Mouse (Mus musculus): ENCODE results near the gene Gng8. TPM values are rescaled to one million over a fixed set of nuclear protein-coding genes. Genes with fewer than 3 reads are reported as not detected.
A peak's percentile ranks its signal among the peaks of the same experiment; 100 is the strongest.

The Gng8 gene
- 1 to 10 TPM; 2.5 to 3.2 TPM for total RNA-seq (2021)

DNA sequence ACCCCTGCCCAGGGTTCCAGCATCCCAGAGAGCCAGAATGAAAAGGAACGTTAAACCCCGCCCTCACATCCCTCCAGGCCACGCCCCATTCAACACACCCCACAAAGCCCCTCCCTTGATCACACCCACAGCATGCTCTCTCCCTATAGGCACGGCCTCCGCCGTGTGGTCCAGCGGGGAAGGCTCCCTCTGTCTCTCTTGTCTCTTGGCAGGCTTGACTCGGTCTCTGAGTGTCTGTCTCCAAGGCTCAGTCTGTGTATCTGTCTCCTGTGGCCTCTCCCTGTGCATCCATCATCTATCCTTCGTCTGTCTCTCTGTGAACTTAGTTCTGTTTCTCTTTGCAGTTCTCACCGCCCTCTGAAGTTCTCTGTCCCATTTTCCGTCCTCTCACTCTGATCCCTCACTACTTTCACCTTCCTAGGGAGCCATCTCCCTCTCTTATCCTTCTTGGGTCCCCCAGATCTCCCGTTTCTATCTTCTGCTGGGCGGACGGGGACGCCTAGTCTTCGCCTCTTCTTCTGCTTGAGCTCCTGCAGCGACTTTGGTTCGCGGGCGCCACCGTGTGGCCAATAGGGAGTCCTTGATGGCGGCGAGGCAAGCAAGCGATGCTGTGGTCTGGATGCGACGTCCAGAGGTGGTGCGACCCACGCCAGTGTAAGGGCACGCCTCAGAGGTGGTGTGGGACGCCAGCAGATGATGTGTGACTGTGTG, at the start of gene Gng8:
Gene Gng8, plus strand, starts transcription at position 146 of the 711 bp plus-strand sequence.
- DNase-seq (ENCODE audit: extremely low spot score in 1 of 2, low spot score in 1 of 2) = peak; percentile 44 to 92

DNA sequence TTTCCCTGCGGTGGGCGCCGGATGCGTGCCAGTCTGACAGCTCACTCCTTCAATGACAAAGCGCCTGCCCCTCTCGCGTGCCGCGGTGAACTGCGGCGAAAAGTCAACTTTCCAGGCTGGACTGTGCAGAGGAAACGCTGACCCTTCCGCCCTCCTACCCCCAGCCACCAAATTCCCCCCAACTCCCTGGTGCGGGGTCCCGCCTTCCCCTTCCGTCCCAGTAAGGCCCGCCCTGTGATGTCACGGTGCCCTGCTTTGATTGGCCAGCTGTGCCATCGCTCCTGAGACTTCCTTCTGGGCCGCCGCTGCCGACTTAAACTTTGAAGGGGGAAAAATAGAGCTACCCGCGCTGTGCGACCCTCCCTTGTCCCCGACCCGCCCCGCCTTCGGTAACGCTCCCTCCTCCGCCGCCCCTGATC, 48.9 kb upstream of the Gng8 start, which contains the start of gene Prkd2:
Gene Prkd2, plus strand, starts transcription at position 258 of the 419 bp plus-strand sequence.
- DNase-seq (ENCODE audit: extremely low spot score in 1 of 2, low spot score in 1 of 2) = peak; percentile 82 to 85

DNA sequence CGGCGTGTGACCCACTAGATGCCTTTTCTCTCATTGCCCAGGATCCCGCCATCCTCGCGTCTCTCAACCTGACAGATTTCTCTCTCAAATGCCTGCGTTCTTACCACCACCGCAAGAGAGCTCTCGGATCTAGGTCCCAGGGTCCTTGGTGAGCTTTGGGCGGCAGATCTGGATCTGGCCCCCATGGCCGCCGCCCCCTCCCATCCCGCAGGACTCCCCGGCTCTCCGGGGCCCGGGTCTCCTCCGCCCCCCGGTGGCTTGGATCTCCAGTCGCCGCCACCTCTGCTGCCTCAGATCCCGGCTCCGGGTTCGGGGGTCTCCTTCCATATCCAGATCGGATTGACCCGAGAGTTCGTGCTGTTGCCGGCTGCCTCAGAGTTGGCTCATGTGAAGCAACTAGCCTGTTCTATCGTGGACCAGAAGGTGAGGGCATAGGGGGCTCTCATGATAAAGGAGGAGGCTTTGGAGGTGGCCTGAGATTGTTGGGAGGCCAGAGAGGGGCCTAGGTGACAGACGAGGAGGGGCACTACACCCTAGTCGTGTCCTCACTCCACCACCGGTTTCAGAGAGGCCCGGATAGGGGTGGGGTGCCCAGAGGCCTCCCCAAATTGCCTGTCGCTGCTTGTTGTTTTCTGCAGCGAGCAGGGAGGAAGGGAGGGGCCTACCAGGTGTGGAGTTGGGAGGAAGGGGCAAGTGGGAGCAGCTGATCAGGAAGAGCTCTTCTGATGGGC, 48.0 kb upstream of the Gng8 start:
- no peak for DNase-seq (ENCODE audit: extremely low spot score in 1 of 2, low spot score in 1 of 2)

DNA sequence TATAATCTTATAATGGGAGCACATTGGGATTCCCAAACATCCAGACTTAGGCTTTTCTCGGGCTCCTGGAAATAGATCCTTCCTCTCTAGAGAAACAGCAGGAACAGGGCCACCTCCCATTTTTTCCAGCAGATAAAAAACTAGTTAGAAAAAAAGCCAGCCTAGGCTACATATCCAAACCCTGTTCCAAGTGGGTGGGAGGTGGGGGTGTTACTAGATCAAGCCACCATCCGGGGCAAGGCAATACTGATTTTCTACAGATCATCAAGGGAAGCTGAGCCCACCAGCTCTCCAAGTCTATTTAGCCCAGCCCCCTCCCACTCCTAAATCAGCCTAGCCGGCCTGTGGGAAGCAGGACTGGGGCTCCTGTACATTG, 46.9 kb upstream of the Gng8 start:
- DNase-seq (ENCODE audit: extremely low spot score in 1 of 2, low spot score in 1 of 2) = no peak

DNA sequence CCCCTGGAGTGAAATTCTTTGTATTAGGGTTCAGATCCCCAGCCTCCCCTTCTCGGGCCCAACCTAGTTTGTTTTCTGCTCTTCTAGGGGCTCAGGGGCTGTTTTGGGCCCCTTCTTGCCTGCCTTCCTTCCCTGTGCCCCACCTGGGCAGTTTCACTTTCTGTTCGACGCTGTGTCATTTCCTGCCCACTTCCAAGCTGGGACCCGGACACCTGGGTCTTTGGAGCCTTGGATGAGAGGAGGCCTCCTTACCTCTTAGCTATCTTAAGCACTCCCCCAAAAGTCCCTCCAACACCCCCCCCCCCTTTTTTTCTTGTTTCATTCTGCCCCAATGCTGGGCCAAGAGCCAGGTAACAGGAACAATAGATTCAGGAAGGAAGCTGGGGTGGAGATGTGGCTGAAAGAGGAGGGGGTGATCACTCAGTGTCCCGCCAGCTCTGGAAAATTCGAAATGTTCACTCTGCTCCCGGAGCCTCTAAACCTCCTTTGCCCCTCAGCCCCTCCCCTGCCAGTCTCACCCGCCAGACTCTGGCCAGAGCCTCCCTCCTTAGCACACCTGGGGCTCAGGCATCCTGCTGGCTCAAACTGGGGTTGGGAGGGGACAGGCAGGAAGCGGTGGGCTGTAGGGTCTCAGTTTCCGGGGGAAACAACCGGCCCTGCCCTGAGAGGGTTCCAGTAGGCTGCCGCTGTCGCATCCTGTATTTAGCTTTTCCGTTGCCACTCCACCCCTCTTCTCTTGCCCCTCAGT, 46.3 kb upstream of the Gng8 start:
- no peak for DNase-seq (ENCODE audit: extremely low spot score in 1 of 2, low spot score in 1 of 2)

DNA sequence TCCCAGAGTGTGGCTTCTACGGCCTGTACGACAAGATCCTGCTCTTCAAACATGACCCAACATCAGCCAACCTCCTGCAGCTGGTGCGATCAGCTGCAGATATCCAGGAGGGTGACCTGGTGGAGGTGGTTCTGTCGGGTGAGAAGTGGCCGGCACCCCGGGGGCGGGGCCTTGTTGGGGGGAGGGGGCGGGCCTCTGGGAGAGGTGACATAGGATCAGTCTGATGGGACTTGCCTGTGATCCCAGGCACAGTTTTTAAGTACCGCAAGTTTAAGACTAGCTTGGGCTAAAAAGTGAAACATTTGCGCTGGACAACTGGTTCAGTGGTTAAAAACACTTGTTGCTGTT, 45.8 kb upstream of the Gng8 start:
- DNase-seq (ENCODE audit: extremely low spot score in 1 of 2, low spot score in 1 of 2) = no peak

DNA sequence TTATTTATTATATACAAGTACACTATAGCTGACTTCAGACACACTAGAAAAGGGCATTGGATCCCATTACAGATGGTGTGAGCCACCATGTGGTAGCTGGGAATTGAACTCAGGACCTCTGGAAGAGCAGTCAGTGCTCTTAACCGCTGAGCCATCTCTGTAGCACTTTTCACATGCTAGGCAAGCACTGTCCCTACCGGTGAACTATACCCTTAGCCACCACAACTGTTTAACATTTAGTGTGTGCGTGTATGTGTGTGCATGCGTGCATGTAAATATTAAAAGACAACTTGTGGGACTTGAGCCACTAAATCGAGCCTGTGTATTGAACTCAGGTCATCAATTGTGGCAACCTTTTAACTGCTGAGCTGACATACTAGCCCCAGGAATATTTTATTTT, 44.8 kb upstream of the Gng8 start:
- DNase-seq (ENCODE audit: extremely low spot score in 1 of 2, low spot score in 1 of 2) = no peak

DNA sequence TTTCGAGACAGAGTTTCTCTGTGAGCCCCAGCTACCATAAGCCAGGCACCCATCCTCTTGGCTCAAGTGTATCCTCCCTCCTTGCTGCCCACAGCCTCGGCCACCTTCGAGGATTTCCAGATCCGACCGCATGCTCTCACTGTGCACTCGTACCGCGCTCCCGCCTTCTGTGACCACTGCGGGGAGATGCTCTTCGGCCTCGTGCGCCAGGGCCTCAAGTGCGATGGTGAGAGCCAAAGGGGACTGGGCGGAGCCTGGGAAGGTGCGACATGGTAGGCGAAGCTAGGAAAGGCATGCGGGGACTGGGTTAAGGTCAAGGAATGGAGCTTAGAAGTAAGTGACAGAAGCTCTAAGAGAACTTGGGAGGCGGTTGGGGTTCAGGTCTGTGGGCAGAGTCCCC, 44.1 kb upstream of the Gng8 start:
- no peak for DNase-seq (ENCODE audit: extremely low spot score in 1 of 2, low spot score in 1 of 2)

DNA sequence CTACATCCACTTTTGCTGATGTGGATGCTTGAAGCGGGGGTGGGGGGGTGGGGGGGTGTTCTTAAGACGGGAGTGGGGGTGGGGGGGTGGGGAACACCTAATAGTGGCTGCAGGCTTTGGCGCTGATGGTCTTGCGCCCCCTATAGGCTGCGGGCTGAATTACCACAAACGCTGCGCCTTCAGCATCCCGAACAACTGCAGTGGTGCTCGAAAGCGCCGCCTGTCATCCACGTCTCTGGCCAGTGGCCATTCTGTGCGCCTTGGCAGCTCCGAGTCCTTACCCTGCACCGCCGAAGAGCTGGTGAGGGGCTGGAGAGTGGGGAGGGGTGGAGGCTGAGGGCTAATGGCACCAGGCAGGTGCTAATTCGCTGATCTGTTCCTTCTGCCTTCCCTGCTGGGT, 43.0 kb upstream of the Gng8 start:
- DNase-seq (ENCODE audit: extremely low spot score in 1 of 2, low spot score in 1 of 2) = peak; percentile 76 to 85

DNA sequence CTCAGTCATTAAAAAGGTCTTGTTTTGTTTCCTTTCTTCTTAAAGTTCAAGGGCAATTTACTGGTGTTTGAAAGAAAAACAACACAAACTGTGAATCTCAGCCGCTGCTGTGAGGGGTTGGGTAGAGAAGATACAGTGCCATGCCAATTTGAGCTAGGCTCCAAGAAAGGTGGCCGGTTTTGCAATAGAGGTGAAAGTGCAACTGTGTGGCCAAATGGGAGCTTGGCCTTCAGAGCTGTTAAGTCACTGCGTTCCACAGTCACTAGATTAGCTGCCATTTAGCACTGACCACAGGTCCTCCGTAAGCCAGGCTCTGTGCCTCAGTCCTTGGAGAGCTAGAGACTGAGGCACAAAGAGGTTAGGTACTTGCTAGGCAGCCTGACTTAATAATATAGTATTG, 40.0 kb upstream of the Gng8 start:
- DNase-seq (ENCODE audit: extremely low spot score in 1 of 2, low spot score in 1 of 2) = no peak

DNA sequence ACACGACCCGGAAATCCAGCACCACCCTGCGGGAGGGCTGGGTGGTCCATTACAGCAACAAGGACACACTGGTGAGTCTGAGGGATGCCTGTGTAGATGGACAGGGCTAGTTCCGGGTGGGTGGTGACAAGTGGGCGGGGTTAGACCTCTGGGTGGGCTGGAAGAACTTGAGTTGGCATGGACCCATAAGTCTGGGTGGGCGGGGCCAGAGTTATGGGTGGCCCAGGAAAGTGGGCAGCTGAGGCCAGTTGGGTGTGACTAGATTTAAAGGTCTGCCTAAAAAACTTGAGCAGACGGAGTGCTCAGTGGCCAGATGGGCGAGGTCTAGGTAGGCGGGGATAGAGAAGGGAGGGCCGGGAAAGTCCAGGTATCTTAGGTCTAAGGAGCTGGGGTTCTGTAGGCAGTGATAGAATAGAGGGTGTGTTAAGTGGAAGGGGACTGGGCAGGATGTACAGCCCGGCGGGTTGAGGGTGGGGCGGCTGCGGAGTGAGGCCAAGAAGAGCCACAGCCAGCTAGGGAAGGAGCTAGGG, 38.2 kb upstream of the Gng8 start:
- DNase-seq (ENCODE audit: extremely low spot score in 1 of 2, low spot score in 1 of 2) = no peak

DNA sequence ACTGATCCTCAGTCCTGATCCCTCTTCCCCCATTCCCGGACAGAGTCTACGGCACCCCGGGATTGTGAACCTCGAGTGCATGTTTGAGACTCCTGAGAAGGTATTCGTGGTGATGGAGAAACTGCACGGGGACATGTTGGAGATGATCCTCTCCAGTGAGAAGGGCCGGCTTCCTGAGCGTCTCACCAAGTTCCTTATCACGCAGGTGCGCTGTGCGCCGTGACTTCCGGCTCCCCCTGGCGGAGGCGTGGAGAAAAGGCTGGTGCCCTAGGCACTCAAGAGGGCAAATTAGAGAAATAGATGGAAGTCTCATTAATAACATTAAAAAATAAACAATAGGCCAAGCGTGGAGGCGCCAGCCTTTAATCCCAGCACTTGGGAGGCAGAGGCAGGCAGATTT, 33.2 kb upstream of the Gng8 start:
- no peak for DNase-seq (ENCODE audit: extremely low spot score in 1 of 2, low spot score in 1 of 2)

DNA sequence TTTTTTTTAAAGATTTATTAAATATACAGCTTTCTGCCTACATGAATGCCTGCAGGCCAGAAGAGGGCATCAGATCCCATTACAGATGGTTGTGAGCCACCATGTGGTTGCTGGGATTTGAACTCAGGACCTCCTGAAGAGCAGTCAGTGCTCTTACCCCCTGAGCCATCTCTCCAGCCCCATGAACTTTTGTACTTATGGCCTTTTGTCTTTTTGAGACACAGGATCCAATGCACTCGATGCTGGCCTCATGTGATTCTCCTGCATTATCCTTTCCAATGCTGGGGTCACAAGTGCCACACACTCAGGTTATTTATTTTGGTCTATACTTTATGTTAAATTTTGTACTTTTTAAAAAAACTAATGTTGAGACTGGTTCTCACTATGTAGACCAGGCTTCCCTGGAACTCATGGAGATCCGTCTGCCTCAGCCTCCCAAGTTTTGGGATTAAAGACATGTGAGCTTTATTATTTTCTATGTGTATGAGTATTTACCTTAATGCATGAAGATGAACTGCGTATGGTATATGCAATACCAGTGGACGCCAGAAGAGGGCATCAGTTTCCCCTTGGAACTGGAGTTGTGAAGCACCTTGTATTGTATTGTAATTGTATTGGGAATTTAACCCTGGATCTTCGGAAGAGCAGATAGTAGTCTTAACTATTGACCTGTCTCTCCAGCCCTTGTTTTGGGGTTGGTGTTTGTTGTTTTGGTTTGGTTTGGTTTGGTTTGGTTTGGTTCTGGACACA, 31.5 kb upstream of the Gng8 start:
- DNase-seq (ENCODE audit: extremely low spot score in 1 of 2, low spot score in 1 of 2) = peak in 1 of 2 experiments; percentile 77

DNA sequence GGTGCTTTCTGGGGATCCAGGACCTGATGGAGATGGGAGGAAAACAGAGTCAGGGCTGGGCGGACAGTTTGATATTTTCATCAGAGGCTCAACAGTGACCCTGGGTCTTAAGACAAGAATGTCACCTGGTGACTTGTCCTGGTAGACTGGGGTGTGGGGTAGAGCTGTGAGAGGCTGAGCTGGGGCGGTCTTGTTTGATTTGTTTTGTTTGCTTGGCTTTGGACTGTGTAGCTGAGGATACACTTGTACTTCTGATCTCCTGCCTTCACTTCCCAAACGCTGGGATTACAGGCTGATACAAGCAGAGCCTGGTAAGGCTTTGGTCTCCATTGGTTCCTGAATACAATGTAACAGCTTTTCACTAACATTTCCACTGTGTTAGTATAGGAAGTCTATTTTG, 24.1 kb upstream of the Gng8 start:
- DNase-seq (ENCODE audit: extremely low spot score in 1 of 2, low spot score in 1 of 2) = no peak

DNA sequence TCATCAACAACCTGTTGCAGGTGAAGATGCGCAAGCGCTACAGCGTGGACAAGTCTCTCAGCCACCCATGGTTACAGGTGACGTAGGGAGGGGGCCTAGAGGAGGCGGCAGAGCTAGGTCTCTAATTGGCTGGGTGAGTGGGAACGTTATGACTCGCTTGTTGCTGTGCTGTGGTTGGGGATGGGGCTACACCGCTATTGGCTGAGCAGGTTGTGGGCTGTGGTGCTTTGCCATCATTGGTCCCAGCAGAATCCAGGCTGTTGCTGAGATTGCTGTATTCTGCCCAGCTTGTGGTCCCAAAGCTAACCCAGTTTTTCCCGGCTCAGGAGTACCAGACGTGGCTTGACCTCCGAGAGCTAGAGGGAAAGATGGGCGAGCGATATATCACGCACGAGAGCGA, 22.1 kb upstream of the Gng8 start:
- peak; percentile 65 to 70 for DNase-seq (ENCODE audit: extremely low spot score in 1 of 2, low spot score in 1 of 2)

DNA sequence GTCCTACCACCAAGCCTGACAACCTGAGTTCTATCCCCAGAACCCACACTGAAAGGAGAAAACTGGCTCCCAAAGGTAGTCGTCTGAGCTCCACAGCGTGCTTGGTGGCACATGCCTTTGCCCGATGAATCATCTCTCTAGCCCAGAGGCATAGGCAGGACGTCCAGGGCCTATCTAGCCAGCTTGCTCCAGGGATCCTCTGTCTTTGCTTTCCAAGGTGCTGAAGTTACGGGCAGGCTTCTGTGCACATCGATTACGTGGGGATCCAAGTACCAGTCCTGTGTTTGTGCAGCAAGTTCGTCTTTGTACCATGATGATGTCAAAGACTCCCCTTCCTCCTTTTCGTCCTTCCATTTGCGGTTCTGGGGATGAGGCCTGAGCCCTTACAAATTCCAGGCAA, 20.0 kb upstream of the Gng8 start:
- no peak for DNase-seq (ENCODE audit: extremely low spot score in 1 of 2, low spot score in 1 of 2)

DNA sequence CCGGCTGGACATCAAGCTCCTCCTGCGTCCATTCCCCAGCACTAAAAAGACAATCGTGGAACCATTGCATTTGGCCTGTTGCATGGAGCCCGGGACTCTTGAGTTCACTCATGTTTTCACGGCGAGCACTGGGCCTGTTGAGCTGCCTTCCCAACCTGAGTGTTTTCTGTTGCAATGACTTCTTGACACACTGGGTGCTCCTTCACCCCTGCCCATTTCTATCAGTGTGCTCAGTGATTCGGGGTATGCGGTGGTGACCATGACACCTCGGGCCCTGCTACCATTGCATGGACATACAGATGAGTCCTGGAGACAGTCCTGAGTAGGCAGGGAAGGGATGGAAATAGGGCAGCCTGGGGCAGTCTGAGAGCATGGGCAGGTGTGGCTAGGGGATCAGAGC, 19.1 kb upstream of the Gng8 start:
- DNase-seq (ENCODE audit: extremely low spot score in 1 of 2, low spot score in 1 of 2) = no peak

DNA sequence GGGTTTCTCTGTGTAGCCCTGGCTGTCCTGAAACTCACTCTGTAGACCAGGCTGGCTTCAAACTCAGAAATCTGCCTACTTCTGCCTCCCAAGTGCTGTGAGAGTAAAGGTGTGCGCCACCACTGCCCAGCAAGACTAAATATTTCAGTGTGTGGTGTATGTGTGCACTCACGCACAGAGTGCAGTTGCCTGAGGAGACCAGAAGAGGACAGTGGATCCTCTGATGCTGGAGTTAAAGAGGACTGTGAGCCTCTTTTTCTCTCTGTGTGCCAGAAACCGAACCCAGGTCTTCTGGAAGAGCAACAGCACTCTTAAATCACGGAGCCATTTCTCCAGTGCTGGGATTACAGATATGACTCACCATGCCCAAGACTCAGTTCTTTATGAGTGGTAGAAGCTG, 18.2 kb upstream of the Gng8 start:
- no peak for DNase-seq (ENCODE audit: extremely low spot score in 1 of 2, low spot score in 1 of 2)

DNA sequence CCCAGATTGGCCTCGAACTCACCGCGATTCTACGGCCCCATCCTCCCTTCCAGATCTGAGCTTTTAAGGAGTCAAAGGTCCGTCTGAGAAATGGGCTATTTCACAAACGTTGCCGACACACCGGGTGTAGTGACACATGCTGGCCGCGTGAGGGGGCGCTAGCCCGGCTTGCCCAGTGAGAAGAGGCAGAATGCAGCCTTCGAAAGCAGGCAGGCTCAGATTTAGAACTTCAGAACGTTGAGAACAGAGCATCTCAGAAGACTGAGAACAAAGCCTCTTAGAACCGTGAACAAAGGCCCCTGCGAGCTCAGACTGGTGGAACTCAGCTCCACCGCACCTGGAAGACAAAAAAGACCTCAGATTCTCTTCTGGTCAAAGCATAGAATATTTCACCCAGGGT, 17.4 kb upstream of the Gng8 start:
- peak; percentile 62 to 75 for DNase-seq (ENCODE audit: extremely low spot score in 1 of 2, low spot score in 1 of 2)

DNA sequence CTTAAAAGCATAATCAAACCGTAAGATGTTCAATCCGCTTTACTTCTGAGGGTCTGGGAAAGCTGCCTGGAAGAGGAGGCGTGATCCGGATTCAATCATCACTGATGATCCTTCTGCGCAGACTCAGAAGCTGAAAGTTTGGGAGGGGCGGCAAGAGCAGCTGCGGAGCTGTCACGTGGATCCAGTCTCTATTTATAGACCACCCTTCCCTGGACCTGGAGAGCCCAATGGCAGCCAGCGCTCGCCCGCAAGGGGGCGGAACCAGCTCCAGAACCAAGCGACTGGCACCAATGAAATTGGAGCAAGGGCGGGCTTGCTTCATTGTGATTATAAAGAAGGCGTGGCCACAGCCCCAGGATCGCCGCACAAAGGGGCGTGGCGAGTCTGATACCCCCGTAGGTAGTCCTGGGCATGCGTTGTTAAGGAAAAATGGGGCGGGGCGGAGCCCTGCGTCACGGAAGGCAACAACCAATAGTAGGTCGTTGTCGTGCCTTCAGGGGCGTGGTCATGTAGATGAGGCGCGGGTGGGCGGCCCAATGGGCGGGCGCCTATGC, 16.8 kb upstream of the Gng8 start:
- peak; percentile 94 for DNase-seq (ENCODE audit: extremely low spot score in 1 of 2, low spot score in 1 of 2)

DNA sequence AGATGAGACGGTGACA, 16.5 kb upstream of the Gng8 start, which contains the start of gene Dact3:
Gene Dact3, plus strand, starts transcription at position 8 of the 16 bp plus-strand sequence.
- no peak for DNase-seq (ENCODE audit: extremely low spot score in 1 of 2, low spot score in 1 of 2)
